Mouse (Mus musculus): Measurements from ENCODE around the gene Tmem160. TPM values are rescaled to one million over a fixed set of nuclear protein-coding genes. Genes with fewer than 3 reads are reported as not detected.

Tmem160 gene
- total and polyA plus RNA-seq, 3 experiments: 30.9 to 89.1 (median 48.9) TPM

GRCm38 (mm10) chr7:16412930-16413329 lies 39.6 kb upstream of the Tmem160 start:
- Histone ChIP-seq H3K27ac (ENCODE audit: insufficient read depth, low read depth) (no peak overlapping the region), H3K4me1 (ENCODE audit: control insufficient read depth in 1 of 2, insufficient read depth in 2 of 2) (peaks cover 15 to 53% of the 10 kb centered on the region in 2 experiments), H3K27me3 (replicated peaks) (no peaks in the 10 kb centered on the region), H3K79me2 (replicated peaks; ENCODE audit: control insufficient read depth, extremely low read depth, insufficient read depth, poor library complexity, severe bottlenecking) (peaks cover under 1% of the 10 kb centered on the region; the same call in 1 of the 2 replicates), H3K4me3 (replicated peaks in 1 of 3; ENCODE audit: low read depth in 2 of 3, low read length in 2 of 3, poor library complexity in 1 of 3) (no peak overlapping the region), H3K9ac (ENCODE audit: insufficient read depth, low read depth) (no peak overlapping the region), H3K36me3 (replicated peaks in 1 of 2; ENCODE audit: control insufficient read depth in 1 of 2, insufficient read depth in 1 of 2, low read length in 1 of 2) (peaks cover 28 to 82% of the 10 kb centered on the region in 2 experiments), H3K9me3 (replicated peaks; ENCODE audit: low read length) (no peaks in the 10 kb centered on the region), H3K4me2 (ENCODE audit: insufficient read depth, low read depth, poor library complexity, severe bottlenecking) (no peak overlapping the region)
- dilution Hi-C loops (cut with MboI; ENCODE audit: extremely low pct_ligation_motif_present, extremely low pct_unique_long_range_greater_than_20kb, low sequenced_read_pairs): no loop called here
- no peak for DNase-seq (ENCODE audit: extremely low read depth)
- in situ Hi-C loops (cut with MboI; ENCODE audit: low pct_ligation_motif_present, low pct_unique_long_range_greater_than_20kb, low sequenced_read_pairs): no loop called here
- TF ChIP-seq SIN3A (IDR thresholded peaks at IDR 0.05; ENCODE audit: low read length): no peak

GRCm38 (mm10) chr7:16415426-16415825 lies 37.2 kb upstream of the Tmem160 start:
- Histone ChIP-seq H3K4me2 (ENCODE audit: insufficient read depth, low read depth, poor library complexity, severe bottlenecking) (no peak overlapping the region), H3K36me3 (replicated peaks in 1 of 2; ENCODE audit: control insufficient read depth in 1 of 2, insufficient read depth in 1 of 2, low read length in 1 of 2) (peaks cover 47 to 94% of the 10 kb centered on the region in 2 experiments), H3K79me2 (replicated peaks; ENCODE audit: control insufficient read depth, extremely low read depth, insufficient read depth, poor library complexity, severe bottlenecking) (no peaks in the 10 kb centered on the region; the same call in 1 of the 2 replicates), H3K27me3 (replicated peaks) (no peaks in the 10 kb centered on the region), H3K4me3 (replicated peaks in 1 of 3; ENCODE audit: low read depth in 2 of 3, low read length in 2 of 3, poor library complexity in 1 of 3) (no peak overlapping the region), H3K27ac (ENCODE audit: insufficient read depth, low read depth) (no peak overlapping the region), H3K4me1 (ENCODE audit: control insufficient read depth in 1 of 2, insufficient read depth in 2 of 2) (peaks cover 15 to 46% of the 10 kb centered on the region in 2 experiments), H3K9me3 (replicated peaks; ENCODE audit: low read length) (no peaks in the 10 kb centered on the region), H3K9ac (ENCODE audit: insufficient read depth, low read depth) (no peak overlapping the region)
- DNase-seq (ENCODE audit: extremely low read depth): no peak
- dilution Hi-C loops (cut with MboI; ENCODE audit: extremely low pct_ligation_motif_present, extremely low pct_unique_long_range_greater_than_20kb, low sequenced_read_pairs) (no loop called here), in situ Hi-C loops (cut with MboI; ENCODE audit: low pct_ligation_motif_present, low pct_unique_long_range_greater_than_20kb, low sequenced_read_pairs) (no loop called here)
- TF ChIP-seq RAD21 (IDR thresholded peaks at IDR 0.05; ENCODE audit: low read depth, low read length): no peak
- TF ChIP-seq SIN3A (IDR thresholded peaks at IDR 0.05; ENCODE audit: low read length): no peak
- no peak for TF ChIP-seq IRF4 (IDR thresholded peaks at IDR 0.05; ENCODE audit: low read depth, low read length)
- no peak for TF ChIP-seq ZNF384 (IDR thresholded peaks at IDR 0.05; ENCODE audit: low read depth, low read length)
- TF ChIP-seq ETS1 (conservative IDR thresholded peaks at IDR 0.05; ENCODE audit: low read depth, low read length): no peak
- no peak for TF ChIP-seq ZC3H11A (IDR thresholded peaks at IDR 0.05; ENCODE audit: low read depth, low read length)
- no peak for TF ChIP-seq JUND (conservative IDR thresholded peaks at IDR 0.05; ENCODE audit: low read depth, low read length)
- TF ChIP-seq MEF2A (IDR thresholded peaks at IDR 0.05; ENCODE audit: borderline replicate concordance, low read depth, low read length): no peak
- no peak for TF ChIP-seq KAT2A (IDR thresholded peaks at IDR 0.05; ENCODE audit: insufficient replicate concordance, low read length)
- no peak for TF ChIP-seq HCFC1 (IDR thresholded peaks at IDR 0.05; ENCODE audit: low read depth, low read length)
- TF ChIP-seq NRF1 (IDR thresholded peaks at IDR 0.05; ENCODE audit: low read depth, low read length): no peak
- TF ChIP-seq TCF12 (IDR thresholded peaks at IDR 0.05; ENCODE audit: low read depth, low read length): no peak
- TF ChIP-seq GABPA (IDR thresholded peaks at IDR 0.05; ENCODE audit: insufficient replicate concordance, low read depth, low read length): no peak
- TF ChIP-seq MAFK (IDR thresholded peaks at IDR 0.05; ENCODE audit: insufficient replicate concordance, low read length): no peak

Measured in CH12.LX (cell line).